Mouse (Mus musculus) frontal cortex, postnatal 25 days (tissue): ENCODE results near the gene Dppa3.

Experiments
- DNase-seq, 2 experiments: peaks; one replicate each; pipeline ENCODE4 v3.0.0; 2022; ENCODE audit warnings: low spot score in 2 of 2

The Dppa3 gene

GRCm38 (mm10) chr6:122626110-122626509 is at the start of gene Dppa3:
Gene Dppa3 (plus strand): TSS chr6:122626410.
- no peak for DNase-seq

- no peak for DNase-seq
Observed at GRCm38 (mm10) chr6:122577030-122577429, 49.2 kb upstream of the Dppa3 start.

GRCm38 (mm10) chr6:122579086-122579485 is 47.1 kb upstream of the Dppa3 start:
- DNase-seq, result no peak

GRCm38 (mm10) chr6:122591027-122591758 is 35.0 kb upstream of the Dppa3 start:
- DNase-seq, result no peak

- no peak for DNase-seq
Observed at GRCm38 (mm10) chr6:122592905-122593304, 33.3 kb upstream of the Dppa3 start.

GRCm38 (mm10) chr6:122595637-122596036 is 30.6 kb upstream of the Dppa3 start:
- DNase-seq, result no peak

GRCm38 (mm10) chr6:122596608-122597007 is 29.6 kb upstream of the Dppa3 start:
- no peak for DNase-seq

GRCm38 (mm10) chr6:122598014-122598413 is 28.2 kb upstream of the Dppa3 start:
- no peak for DNase-seq

GRCm38 (mm10) chr6:122598436-122598835 is 27.8 kb upstream of the Dppa3 start:
- no peak for DNase-seq

- no peak for DNase-seq
Observed at GRCm38 (mm10) chr6:122599054-122599737, 27.0 kb upstream of the Dppa3 start.

- DNase-seq, result no peak
Observed at GRCm38 (mm10) chr6:122600066-122600646, 26.1 kb upstream of the Dppa3 start.

- DNase-seq, result no peak
Observed at GRCm38 (mm10) chr6:122601031-122601430, 25.2 kb upstream of the Dppa3 start.

GRCm38 (mm10) chr6:122601615-122602014 is 24.6 kb upstream of the Dppa3 start:
- no peak for DNase-seq

- peak; percentile 16 to 17 for DNase-seq
Observed at GRCm38 (mm10) chr6:122602242-122602991, 23.8 kb upstream of the Dppa3 start, which contains the start of gene Apobec1. Gene Apobec1 (minus strand): TSS chr6:122602444.

GRCm38 (mm10) chr6:122602992-122603322 is 23.3 kb upstream of the Dppa3 start:
- no peak for DNase-seq

- DNase-seq, result no peak
Observed at GRCm38 (mm10) chr6:122604260-122604659, 21.9 kb upstream of the Dppa3 start.

GRCm38 (mm10) chr6:122605483-122605882 is 20.7 kb upstream of the Dppa3 start:
- no peak for DNase-seq

- no peak for DNase-seq
Observed at GRCm38 (mm10) chr6:122606661-122607060, 19.5 kb upstream of the Dppa3 start.

GRCm38 (mm10) chr6:122607700-122608099 is 18.5 kb upstream of the Dppa3 start:
- DNase-seq, result no peak

- no peak for DNase-seq
Observed at GRCm38 (mm10) chr6:122608434-122609376, 17.5 kb upstream of the Dppa3 start.

GRCm38 (mm10) chr6:122609377-122609728 is 16.9 kb upstream of the Dppa3 start:
- DNase-seq, result no peak
